Mouse (Mus musculus) right cerebral cortex, adult 18-20 months (tissue): ENCODE measurements at regions not wholly inside any gene's neighbourhood (a gene's known extent, or its start where the extent isn't known, plus 50 kb on each side); places are given as distances from the start of the nearest gene placed in this dataset.
"Not testable (repeated sequence)": the region's sequence is repeated elsewhere in the genome, so short reads cannot be mapped to it uniquely, and the experiment has no call there.

Experiments used
- DNase-seq: peaks from one replicate; pipeline ENCODE4 v3.0.0; 2022; ENCODE audit warnings: mixed read lengths

DNA sequence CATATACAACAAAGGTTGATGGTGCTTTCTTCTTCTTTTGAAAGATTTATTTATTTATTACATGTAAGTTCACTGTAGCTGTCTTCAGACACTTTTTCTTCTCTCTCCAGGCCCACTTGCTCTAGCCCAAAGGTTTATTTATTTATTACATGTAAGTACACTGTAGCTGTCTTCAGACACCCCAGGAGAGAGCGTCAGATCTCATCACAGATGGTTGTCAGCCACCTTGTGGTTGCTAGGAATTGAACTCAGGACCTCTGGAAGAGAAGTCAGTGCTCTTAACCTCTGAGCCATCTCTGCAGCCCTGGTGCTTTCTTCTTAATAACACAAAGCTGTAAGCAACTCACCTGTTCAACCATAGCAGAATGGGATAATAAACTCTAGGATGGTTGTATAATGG lies 117.3 kb upstream of the Cpsf6 start:
- not testable (repeated sequence) for DNase-seq

DNA sequence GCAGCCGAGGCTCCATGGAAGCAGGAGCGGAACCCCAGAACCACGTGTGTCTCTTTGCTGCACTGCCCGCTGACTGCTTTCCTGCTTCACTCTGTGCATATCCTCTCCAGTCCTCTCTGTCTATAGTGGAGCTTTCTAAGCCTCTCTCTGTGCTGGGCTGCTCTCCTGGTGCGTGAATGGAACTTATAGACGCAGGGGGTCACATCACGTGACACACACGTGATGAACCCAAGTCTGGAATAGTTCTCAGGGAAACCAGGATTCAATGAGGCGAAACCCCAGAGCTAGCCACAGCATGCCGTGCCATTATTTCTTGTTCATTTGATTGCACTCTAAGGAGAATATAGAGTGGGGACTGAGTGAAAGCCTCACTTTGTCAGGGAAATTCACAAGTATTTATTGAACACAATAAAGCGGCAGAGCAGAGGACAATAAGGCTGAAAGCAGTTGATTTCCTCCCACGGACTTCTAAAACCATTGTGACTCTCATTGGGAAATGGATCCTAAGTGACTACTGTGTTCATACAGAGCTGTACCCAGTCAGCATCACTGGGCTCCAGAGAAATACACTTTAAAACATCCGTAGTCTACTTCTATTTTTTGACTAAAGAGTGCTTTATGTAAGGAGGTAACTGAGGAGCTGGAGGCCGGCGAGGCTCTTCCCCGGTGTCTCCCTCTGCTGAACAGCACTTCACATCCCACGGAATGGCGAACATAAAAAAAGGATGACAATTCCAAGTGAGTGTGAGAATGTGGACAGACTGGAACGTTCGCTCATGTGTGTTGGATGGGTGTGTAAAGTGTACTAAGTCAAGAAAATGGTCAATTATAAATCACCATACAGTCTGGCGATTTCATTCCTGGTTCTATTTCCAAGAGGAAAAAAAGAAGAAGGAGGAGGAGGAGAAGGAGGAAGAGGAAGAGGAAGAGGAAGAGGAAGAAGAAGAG lies 116.5 kb upstream of the Cpsf6 start:
- no peak for DNase-seq

DNA sequence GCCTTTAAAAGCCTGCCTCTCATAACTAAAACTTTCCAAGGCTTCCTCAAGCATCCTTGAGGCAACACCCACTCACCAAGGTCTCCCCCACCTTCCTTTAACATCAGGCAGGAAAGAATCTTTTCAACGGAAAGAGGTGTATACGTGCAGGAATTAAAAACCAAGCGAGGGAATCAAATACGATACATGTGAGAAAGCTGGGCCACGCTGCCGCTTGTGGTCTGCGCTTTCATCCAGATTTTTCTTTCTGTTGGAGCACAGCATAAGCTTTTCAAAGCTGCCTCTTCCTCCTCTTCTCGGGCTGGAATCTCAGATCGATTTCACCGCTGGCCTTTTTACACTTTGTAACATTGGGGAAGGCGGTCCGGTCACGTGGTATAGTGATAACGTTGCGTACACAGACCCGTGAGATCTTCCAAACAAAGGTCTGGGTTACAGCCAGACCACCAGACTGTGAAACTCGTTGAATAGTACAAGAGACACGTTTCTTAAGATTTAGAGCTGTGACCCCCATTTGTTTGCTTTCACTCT lies 114.4 kb upstream of the Cpsf6 start:
- DNase-seq: no peak

DNA sequence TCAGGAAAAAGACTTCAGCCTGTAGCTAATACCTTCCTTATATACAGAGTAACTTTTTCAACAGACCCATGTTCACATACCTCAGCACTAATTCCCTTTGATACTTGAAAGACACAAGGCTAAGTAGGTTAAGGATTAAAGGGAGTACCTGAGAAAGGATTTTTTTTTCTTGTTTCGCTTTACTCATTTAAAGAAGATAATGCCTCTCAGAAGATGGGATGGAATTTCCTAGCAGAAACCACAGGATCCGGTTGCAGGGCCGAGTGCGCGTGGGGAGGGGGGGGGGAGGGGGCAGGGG lies 114.0 kb upstream of the Cpsf6 start:
- DNase-seq: no peak

DNA sequence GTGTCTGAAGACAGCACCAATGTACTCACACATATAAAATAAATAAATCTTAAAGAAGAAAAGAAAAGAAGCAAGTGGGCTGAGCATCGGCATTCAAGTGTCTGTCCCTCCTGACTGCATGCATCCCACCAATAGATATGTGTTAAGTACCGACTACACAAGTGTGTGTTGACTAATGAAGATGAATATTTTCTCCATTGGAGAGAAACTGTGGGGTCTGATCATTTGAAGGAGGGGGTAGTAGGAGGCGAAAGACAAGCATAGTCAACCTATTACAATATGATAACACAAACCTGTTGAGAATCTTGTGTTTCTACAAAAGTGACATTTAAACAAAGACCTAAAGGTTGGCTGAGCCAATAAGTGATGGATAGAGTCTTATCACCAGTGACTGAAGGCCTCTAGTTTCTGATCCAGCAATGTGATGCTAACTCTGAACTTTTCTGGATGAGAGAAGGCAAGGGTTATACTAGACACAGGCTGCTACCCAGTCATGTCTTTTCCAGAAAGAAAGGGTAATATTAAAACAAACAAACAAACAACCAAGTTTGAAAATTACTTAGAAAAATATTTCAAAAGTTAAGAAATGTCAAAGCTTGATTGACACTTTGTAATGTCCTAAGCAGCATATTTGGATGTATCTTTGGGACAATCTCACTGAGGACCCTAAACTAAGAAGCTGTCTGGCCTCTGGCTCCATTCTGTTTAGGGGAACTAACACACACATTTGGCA lies 113.4 kb upstream of the Cpsf6 start:
- DNase-seq: no peak

DNA sequence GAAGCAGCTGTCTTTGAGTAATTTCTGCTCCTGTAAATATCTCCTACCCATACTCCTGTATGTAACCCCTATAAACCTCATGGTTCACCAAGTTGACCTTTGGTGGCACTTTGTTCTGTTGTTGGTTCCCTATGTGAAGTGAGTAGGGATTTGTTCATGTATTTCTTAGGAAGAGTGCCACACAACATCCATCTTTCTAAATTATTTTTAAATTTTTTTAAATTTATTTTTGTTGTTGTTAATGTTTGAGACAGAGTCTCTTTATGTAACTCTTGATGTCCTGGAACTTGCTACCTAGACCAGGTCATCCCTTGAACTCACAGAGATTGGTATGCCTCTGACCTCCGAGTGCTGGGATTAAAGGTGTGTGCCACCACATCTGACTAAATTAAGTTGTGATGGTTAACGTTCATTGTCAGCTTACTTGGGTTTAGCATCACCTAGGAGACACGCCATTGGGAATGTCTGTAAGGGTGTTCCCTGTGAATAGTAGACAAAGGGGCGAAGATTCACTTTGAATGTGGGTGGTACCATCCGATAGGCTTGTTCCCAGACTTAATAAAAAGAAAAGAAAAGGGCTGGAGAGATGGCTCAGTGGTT lies 112.7 kb upstream of the Cpsf6 start:
- DNase-seq: no peak

DNA sequence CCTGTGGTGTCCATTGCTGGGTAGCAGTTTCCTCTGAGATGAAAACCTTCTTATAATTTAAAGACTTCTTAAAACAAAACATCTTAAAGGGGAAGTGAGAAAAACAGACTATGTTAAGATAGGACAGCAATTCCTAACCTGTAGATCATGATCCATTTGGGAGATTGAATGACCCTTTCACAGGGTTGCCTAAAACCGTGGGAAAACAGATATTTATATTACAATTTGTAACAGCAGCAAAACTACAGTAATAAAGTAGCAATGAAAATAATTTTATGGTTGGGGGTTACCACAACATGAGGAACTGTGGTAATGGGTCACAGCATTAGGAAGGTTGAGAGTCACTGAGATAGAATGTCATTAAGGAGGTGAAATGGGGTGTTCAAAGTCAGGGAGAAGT lies 111.9 kb upstream of the Cpsf6 start:
- no peak for DNase-seq

DNA sequence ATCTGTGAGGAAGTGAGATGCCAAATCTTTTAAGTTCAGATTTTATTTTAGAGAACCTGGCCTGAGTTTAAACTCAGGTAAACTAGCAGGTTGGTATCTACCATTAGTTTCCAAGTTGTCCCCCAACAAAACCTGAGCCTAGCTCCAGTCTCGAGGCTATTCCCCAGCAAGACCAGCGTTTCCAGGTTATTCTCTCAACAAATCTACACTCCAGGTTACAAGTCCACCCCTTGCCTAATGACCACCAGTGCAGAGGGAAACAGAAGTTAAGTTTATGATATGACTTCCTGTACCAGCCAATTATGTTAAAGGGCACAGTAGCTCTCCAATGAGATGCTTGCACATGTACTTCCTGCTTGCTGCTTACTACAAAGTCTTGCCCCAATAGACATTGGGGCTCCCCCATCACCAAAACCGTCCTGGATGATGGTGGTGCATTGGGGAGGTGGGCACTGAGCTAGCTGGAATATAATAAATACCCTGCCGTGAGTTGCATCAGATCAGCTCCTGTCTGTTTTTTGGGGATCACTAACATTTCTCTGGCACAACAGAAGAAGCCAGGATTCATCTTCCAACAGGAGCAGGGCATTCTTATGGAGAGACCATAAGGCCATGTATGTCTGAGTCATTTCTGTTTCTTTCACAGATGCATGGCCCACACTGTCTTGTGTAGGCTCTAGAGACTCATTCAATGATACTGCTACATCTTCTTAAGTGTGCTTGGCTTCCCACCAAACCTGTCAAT lies 111.2 kb upstream of the Cpsf6 start:
- DNase-seq: no peak

DNA sequence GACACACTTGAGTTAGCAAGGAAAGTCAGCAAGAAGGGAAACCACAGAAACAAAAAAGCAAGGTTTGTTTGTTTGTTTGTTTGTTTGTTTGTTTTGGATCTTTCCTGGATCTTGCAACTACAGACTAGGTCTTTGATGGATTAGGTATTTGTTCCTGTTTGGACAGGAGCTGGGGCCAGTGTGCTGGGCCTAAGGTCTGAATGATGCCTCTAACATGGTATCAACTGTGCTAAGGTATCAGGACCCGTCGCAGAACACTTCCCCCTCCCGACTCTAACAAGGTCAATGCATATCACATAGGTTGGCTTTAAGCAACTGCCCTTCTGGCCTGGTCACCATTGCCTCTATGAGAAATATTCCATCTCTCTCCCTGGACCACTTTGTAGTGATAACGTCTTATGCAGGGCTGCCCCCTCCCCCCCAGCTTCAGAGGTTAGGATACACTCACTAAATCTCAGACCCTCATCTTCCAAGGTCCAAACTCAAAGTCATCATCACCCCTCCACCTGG lies 103.3 kb upstream of the Cpsf6 start:
- DNase-seq: no peak

DNA sequence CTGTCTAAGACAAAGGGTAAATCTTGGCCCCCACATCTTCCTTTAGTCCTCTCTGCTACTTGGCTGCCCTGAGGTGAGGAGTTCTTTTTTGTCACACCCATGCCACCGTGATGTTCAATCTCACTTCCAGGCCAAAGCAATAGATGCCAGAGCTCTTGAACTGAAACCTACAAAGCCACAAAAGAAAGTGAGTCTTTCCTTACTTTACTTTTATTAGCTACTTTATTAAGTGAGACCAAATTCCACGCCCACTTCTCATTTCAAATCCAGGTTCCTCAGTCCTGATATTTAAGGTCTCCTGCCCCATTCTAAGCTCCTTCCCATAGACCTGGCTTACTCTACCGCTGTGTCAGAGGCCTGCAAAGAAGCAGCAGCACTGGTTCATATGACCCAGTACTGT lies 102.5 kb upstream of the Cpsf6 start:
- DNase-seq: no peak

DNA sequence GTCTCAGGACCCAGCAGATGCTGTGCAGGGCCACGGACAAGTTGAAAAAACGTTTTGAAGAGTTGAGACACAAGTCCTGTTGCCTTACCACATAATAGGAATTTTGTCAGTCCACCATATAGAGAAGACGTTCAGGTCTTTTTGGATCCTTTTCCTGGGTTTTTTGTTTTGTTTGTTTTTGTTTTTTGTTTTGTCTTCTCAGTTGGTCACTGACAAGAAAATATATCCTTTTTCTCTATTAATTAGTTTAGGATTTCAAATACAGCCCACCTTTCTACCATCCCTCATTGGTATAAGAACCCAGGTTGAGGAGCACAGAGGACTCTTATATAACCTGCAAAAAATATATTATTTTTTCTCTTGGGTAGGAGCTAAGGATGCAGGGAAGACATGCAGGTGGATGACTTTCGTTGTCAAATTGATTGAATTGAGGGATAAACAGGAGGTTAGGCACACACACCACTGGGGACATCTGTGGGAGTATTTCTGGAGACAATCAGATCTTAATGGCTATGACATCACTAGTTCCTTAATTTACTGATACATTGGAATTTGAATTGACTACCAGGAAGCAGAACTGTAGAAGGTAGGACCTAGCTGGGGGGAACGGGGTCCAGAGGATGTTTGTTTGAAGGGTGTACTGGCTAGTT lies 101.7 kb upstream of the Cpsf6 start:
- DNase-seq: no peak

DNA sequence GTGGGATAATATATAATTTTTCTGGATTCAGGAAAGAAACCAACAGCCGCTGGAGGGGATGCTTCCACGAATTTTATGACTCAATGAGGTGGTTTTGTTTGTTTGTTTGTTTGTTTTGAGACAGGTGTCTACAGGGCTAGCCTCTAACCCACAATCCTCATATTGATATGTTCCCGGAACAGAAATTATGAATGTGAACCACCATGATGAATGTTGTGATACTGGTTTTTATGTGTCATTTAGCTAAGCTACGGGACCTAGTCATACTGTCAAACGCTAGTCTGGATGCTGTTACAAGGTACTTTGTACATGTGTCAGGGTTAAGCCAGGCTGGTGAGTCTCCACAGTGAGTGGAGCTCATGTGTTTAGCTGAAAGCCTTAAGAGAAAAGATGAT lies 100.6 kb upstream of the Cpsf6 start:
- no peak for DNase-seq

DNA sequence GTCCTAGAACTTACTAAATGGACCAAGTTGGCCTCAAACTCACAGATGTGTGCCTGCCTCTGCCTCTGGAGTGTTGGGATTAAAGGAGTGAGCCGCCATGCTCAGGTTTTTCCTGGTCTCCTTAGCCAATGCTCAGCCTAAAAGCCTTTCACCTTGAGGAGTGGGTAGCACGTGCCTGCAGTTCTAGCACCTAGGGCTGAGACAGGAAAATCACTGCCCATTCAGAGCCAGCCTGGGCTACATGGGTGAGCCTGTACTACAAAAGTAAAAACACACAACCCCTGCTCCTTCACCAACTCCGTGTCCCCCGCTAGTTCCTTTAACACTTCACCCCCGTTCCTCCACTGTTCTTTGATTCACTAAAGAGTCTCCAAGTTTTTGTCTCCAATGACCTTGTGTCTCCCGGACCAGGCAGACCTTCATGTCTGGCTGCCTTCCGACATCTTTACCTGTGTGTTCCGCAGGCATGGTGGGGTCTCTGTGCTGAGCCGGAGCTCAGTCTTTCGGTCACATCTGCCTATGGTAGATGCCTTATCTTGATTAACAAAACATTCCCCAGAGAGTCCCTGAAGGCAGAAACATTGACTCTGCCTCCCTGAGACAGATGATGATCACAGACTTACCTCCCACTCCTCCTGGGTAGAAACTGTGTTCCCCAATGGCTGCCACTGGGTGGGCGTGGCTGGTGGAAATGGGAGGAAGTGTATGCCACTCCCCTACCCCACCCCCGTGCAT lies 100.1 kb upstream of the Cpsf6 start:
- DNase-seq: no peak

DNA sequence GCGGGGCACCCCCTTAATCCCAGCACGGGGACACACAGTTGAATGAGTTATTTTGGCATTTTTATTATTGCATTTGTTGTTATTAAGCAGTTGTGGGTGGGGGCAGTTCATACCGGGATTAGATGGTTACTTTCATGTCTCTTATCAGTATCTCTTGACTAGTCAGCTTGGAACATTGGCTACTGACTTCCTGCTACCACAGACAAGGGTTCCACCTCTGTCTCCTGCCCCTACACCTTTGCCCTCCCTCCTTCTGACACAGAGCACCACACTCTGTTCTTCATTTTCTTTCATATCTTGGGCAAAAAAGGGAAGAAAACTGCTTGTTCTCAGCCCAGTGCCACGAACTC lies 99.1 kb upstream of the Cpsf6 start:
- no peak for DNase-seq

DNA sequence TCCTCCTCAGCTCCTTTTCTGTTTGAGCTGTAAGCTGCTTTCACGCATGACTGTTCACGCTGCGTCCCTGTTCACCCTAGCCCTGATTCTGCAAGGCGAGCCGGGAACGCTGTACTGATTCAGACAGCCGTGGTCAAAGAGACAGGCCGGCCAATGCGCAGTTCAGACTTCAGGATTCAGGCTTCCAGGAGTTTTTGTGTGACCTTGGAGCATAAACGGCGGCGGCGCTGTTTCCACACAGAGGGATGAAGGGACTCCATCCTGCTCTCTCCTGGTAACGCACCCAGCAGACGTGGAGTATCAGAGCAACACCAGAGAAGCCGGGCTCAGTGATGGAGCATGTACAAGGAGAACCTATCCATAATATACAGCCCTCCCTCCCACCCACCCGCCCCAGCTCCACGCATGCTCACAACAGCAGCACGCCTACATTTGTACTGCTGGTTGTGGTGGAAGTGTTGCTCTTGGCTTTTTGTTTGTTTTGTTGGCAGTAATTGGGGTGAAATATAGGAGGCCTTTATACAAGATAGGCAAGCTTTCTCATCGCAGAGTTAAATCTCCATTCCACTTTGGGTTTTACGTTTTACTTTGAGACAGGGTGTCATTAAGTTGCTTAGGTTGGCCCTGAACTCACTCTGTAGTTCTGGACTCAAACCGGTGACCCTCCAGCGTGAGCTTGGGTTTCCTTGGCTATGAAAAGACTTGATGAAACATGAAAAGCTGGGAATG lies 98.6 kb upstream of the Cpsf6 start:
- DNase-seq: peak; percentile 42

DNA sequence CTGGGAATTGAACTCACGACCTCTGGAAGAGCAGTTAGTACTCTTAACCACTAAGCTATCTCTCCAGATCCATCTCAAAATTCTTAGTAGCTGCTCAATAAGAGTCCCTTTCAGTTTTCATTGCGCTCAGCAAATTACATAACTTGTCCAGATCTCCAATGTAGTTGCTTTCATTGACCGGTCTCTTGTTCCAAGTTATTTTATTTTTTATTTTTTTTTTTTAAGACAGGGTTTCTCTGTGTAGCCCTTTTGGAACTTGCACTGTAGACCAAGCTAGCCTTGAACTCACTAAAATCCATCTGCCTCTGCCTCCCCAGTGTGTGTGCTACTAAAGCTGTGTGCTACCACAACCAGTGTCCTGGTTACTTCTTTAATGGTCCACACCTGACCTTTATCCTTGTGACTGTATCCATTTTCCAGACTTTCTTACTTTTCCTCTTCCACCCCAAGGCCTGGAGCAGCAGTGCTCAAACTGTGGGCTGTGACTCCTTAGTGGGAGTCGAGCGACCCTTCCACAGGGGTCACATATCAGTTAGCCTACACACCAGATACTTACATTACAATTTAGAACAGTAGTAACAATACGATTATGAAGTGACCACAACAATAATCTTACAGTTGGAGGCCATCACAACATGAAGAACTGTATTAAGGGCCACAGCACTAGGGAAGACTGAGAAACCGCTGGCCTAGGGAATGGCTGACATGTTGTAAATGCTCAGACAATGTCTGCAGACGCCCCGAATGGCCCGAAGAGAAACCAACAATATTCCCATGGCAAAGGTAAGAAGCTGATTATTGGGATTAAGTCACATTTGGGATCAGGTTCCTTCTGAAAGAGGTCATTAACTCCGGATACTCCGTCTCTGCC lies 97.8 kb upstream of the Cpsf6 start:
- no peak for DNase-seq

DNA sequence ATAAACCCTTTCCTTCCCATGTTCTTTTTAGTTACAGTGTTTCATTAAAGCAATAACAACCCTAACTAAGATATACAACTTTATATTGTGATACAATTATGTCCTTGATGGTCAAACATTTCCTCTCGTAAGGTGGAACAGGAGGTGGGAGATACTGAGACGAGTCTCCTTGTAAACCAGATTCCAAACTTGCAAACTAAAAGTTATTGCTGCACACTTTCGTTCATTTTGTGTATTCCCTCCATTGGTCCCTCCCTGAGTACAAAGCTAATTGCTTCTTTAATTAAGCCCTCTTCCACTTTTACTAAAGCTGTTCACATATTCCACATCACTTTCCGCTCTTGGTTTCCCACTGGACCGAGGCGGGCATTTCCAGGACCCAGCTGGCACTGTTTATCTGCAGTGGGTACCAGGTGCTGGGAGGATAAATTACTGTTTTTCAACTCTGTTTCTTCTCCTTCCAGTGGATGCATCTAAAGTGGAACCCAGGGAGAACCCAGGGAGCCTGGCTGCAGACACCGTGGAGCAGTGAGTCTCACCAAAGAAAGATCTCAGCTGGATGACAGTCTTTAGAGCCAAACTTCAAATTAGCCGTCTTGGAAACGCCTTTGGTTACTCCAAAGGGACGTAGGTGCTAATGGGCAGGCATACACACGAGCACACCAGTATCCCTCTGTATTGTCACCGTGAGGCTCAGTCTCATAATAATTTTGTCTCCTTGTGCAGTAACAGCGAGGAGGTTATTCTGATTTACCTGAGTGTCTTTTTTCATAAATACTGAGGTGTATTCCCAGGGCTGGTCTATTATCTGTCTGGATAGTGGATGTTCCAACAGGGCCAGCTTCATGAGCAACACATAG lies 95.5 kb upstream of the Cpsf6 start:
- DNase-seq: no peak

DNA sequence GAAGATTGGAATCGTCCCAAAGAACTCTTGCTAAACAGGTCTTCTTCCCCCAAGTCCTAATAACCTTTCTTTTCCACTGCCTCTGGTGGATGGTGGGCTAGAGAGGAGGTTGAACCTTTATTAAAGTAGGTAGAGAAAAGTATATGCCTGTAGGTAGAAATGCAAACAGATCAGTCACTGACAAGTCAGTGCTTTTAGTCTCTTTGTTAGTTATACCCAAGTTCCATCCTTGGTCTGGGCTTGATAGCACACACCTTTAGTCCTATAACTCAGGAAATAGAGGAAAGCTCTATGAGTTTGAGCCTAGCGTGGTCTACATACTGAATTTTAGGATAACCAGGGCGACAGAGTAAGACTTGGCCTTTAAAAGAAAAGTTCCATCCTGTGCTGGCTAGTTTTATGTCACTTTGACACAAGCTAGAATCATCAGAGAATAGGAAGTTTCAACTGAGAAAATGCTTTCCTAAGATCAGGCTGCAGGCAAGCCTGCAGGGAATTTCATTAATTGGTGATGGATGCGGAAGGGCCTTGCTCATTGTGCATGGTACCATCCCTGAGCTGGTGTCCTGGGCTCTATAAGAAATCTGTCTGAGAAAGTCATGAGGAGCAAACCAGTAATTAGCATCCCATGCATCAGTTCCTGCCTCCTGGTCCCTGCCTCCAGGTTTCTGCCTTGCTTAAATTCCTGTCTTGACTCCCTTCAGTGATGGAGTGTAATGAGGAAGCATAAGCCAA lies 94.7 kb upstream of the Cpsf6 start:
- no peak for DNase-seq
